Mouse (Mus musculus) brain, adult 2 months (tissue): ENCODE data around the gene Tmie.

Experiments
- DNase-seq: peaks from one replicate; pipeline ENCODE4 v3.0.0; 2011; ENCODE audit warnings: low read depth, low spot score

Gene Tmie

GRCm38 (mm10) chr9:110888935-110889334, 9.0 kb upstream of the Tmie start:
- DNase-seq, result no peak

GRCm38 (mm10) chr9:110887388-110888303, 7.7 kb upstream of the Tmie start:
- no peak for DNase-seq

- DNase-seq, result no peak
Observed at GRCm38 (mm10) chr9:110881953-110882352, 2.0 kb upstream of the Tmie start.

- no peak for DNase-seq
Observed at GRCm38 (mm10) chr9:110880772-110881171, 859 bp upstream of the Tmie start.

- peak; percentile 22 for DNase-seq
Observed at GRCm38 (mm10) chr9:110879191-110879920, 557 bp downstream of the Tmie start, which contains the start of gene Als2cl. Gene Als2cl, plus strand, starts transcription at chr9:110879870.

- peak; percentile 23 for DNase-seq
Observed at GRCm38 (mm10) chr9:110877888-110878287, 2.0 kb downstream of the Tmie start.

GRCm38 (mm10) chr9:110877353-110877752, 2.6 kb downstream of the Tmie start:
- DNase-seq, result no peak

GRCm38 (mm10) chr9:110875288-110875695, 4.6 kb downstream of the Tmie start:
- no peak for DNase-seq

- DNase-seq, result no peak
Observed at GRCm38 (mm10) chr9:110874660-110875191, 5.2 kb downstream of the Tmie start.

- peak; percentile 72 for DNase-seq
Observed at GRCm38 (mm10) chr9:110873681-110874659, 5.9 kb downstream of the Tmie start.

- peak; percentile 73 for DNase-seq
Observed at GRCm38 (mm10) chr9:110871030-110871429, 8.9 kb downstream of the Tmie start.

GRCm38 (mm10) chr9:110858967-110859596, 20.8 kb downstream of the Tmie start:
- DNase-seq, result no peak

- no peak for DNase-seq
Observed at GRCm38 (mm10) chr9:110858523-110858922, 21.4 kb downstream of the Tmie start.

GRCm38 (mm10) chr9:110857781-110858472, 22.0 kb downstream of the Tmie start, which contains the start of gene Prss50:
Gene Prss50, plus strand, starts transcription at chr9:110857967.
- DNase-seq, result no peak

- DNase-seq, result no peak
Observed at GRCm38 (mm10) chr9:110856920-110857319, 23.0 kb downstream of the Tmie start.

GRCm38 (mm10) chr9:110855903-110856302, 24.0 kb downstream of the Tmie start:
- DNase-seq, result no peak

- DNase-seq, result no peak
Observed at GRCm38 (mm10) chr9:110849162-110849561, 30.8 kb downstream of the Tmie start.

- no peak for DNase-seq
Observed at GRCm38 (mm10) chr9:110844206-110844605, 35.7 kb downstream of the Tmie start, which contains the start of gene Prss46. Gene Prss46, plus strand, starts transcription at chr9:110844506.

GRCm38 (mm10) chr9:110841438-110841837, 38.5 kb downstream of the Tmie start:
- peak; percentile 15 for DNase-seq

- DNase-seq, result no peak
Observed at GRCm38 (mm10) chr9:110840905-110841304, 39.0 kb downstream of the Tmie start.
